In the genomic region with DNA sequence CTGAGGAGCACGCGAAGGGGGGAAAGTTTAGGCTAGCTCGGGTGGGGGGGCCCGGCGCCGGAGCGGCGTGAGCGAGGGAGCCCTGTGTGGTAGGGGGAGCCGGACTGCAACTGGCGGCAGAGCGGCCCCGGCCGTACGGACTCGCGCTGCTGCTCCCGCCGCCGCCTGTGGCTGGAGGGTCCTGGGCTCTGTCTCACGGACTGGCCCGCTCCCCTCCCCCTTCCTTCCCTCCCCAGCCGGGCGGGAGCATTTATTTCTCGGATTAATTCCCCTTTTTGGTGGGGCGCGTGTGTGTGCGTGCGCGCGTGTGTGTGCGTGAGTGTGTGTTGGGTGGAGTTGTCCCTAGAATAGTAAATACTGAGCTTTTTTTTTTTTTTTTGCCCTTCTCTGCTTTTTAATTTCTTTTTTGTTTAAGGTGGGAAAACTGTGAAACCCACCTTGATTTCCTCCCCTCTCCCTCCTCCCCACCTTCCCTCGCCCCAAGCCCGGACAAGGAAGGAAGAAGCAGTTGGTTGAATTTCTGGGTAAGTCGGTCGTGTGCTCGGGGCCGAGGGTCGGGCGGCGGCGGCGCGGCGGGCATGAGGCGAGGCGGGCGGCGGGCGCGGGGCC, we compare ENCODE assay signal across 7 mouse cellular contexts. TPM values are rescaled to one million over a fixed set of nuclear protein-coding genes. Genes with fewer than 3 reads are reported as not detected.
DNase-seq lines count a peak whose midpoint lies in the region; ATAC-seq and TF ChIP-seq lines count a peak whose summit lies in the region.

No protein-coding gene starts in this region.

- no peak for TF ChIP-seq EP300 in stomach, postnatal 0 days (optimal IDR thresholded peaks at IDR 0.05)

- peaks cover 19% of the 10 kb centered on the region for H3K4me1 ChIP-seq in testis, adult 2 months (ENCODE audit: control insufficient read depth, insufficient read depth, low read length)
- H3K4me1 ChIP-seq in forebrain, embryonic 14.5 days (ENCODE audit: control insufficient read depth, insufficient read depth, low read length) = peaks cover 6% of the 10 kb centered on the region
- peaks cover 50% of the 10 kb centered on the region for H3K4me1 ChIP-seq in liver, embryonic 13.5 days (replicated peaks)
- no peaks in the 10 kb centered on the region for H3K4me1 ChIP-seq in stomach, postnatal 0 days (replicated peaks; ENCODE audit: control insufficient read depth, insufficient read depth)

- peak overlapping the region; percentile 73 for H3K27ac ChIP-seq in testis, adult 2 months (ENCODE audit: control insufficient read depth, insufficient read depth, low read depth, low read length)
- H3K27ac ChIP-seq in forebrain, embryonic 14.5 days (ENCODE audit: low read depth, low read length) = peak overlapping the region; percentile 100
- H3K27ac ChIP-seq in liver, embryonic 13.5 days = peak overlapping the region; percentile 99
- peak overlapping the region; percentile 100 for H3K27ac ChIP-seq in stomach, postnatal 0 days (replicated peaks)

- H3K4me2 ChIP-seq in forebrain, embryonic 14.5 days (ENCODE audit: low read length) = peak overlapping the region; percentile 86
- H3K4me2 ChIP-seq in liver, embryonic 13.5 days = peak overlapping the region; percentile 94
- peak overlapping the region; percentile 63 for H3K4me2 ChIP-seq in stomach, postnatal 0 days (replicated peaks; ENCODE audit: low read depth)

- H3K36me3 ChIP-seq in testis, adult 2 months (ENCODE audit: control insufficient read depth, insufficient read depth, low read length) = no peaks in the 10 kb centered on the region
- H3K36me3 ChIP-seq in forebrain, embryonic 14.5 days (ENCODE audit: control insufficient read depth, insufficient read depth, low read length) = no peaks in the 10 kb centered on the region
- H3K36me3 ChIP-seq in liver, embryonic 13.5 days = peaks cover 10% of the 10 kb centered on the region
- no peaks in the 10 kb centered on the region for H3K36me3 ChIP-seq in stomach, postnatal 0 days (ENCODE audit: control insufficient read depth, insufficient read depth, low read length)

- no peak for TF ChIP-seq POLR2A in testis, adult 2 months (IDR thresholded peaks at IDR 0.05; ENCODE audit: control insufficient read depth, low read depth, low read length)

- no peaks in the 10 kb centered on the region for H3K27me3 ChIP-seq in testis, adult 2 months (ENCODE audit: control insufficient read depth, insufficient read depth, low read length)
- no peaks in the 10 kb centered on the region for H3K27me3 ChIP-seq in forebrain, embryonic 14.5 days (replicated peaks; ENCODE audit: control insufficient read depth, insufficient read depth, low read length)
- no peaks in the 10 kb centered on the region for H3K27me3 ChIP-seq in liver, embryonic 13.5 days
- no peaks in the 10 kb centered on the region for H3K27me3 ChIP-seq in stomach, postnatal 0 days (ENCODE audit: control insufficient read depth, insufficient read depth, low read length)

- no peak for TF ChIP-seq CTCF in testis, adult 2 months (IDR thresholded peaks at IDR 0.05; ENCODE audit: control insufficient read depth, insufficient read depth, insufficient replicate concordance, low read depth, low read length)
- TF ChIP-seq CTCF in stomach, postnatal 0 days (IDR thresholded peaks at IDR 0.05; ENCODE audit: low read depth) = no peak

- no peaks in the 10 kb centered on the region for H3K9me3 ChIP-seq in forebrain, embryonic 14.5 days (replicated peaks; ENCODE audit: control insufficient read depth, low read length)
- H3K9me3 ChIP-seq in liver, embryonic 13.5 days (replicated peaks) = no peaks in the 10 kb centered on the region
- no peaks in the 10 kb centered on the region for H3K9me3 ChIP-seq in stomach, postnatal 0 days (ENCODE audit: control insufficient read depth, low read length)

- 0% methylated on average over 39 of the region's 51 CpGs for WGBS in forebrain, embryonic 14.5 days
- under 1% methylated on average over 46 of the region's 51 CpGs for WGBS in liver, embryonic 13.5 days (ENCODE audit: insufficient replicate concordance)
- 2% methylated on average over 40 of the region's 51 CpGs for WGBS in stomach, postnatal 0 days

- H3K9ac ChIP-seq in forebrain, embryonic 14.5 days (ENCODE audit: low read length) = peak overlapping the region; percentile 98
- peak overlapping the region; percentile 100 for H3K9ac ChIP-seq in liver, embryonic 13.5 days
- H3K9ac ChIP-seq in stomach, postnatal 0 days (ENCODE audit: low read length) = peak overlapping the region; percentile 99

- no peak for DNase-seq in testis, postnatal 10 days (ENCODE audit: low spot score)
- peak; percentile 24 for DNase-seq in forebrain, embryonic 14.5 days (ENCODE audit: low spot score)
- no peak for DNase-seq in liver, embryonic 13.5 days
- no peak for DNase-seq in stomach, postnatal 0 days (ENCODE audit: low spot score)
- no peak for DNase-seq in embryo, embryonic 11 days
- no peak for DNase-seq in right cerebral cortex, postnatal 14 days

- peak; percentile 40 for ATAC-seq in forebrain, embryonic 14.5 days
- 0 out of 2 replicates have a peak, but pooled peaks have one; percentile 0 for ATAC-seq in liver, embryonic 13.5 days (ENCODE audit: low read depth)
- peak; percentile 1 for ATAC-seq in stomach, postnatal 0 days (ENCODE audit: low FRiP score, low TSS enrichment)

- peak overlapping the region; percentile 93 for H3K4me3 ChIP-seq in testis, adult 2 months (ENCODE audit: control insufficient read depth, low read depth, low read length)
- peak overlapping the region; percentile 93 for H3K4me3 ChIP-seq in forebrain, embryonic 14.5 days (ENCODE audit: low read depth, low read length)
- H3K4me3 ChIP-seq in liver, embryonic 13.5 days (replicated peaks) = peak overlapping the region; percentile 99
- peak overlapping the region; percentile 99 for H3K4me3 ChIP-seq in stomach, postnatal 0 days (ENCODE audit: low read depth, low read length)

RNA-seq across cellular contexts. Expression of a gene that starts 0.5 kb away (rescaled TPM):
- polyA plus RNA-seq in testis, adult 2 months (2012; rRNA removed) = 6.8 and 9.6 TPM in 2 replicates
- polyA plus RNA-seq in forebrain, embryonic 14.5 days (2014; fragmentation: Nextera tagmentation; extraction: Ambion mirVana) = 94.5 and 114 TPM in 2 replicates
- 51.4 and 71.1 TPM in 2 replicates for polyA plus RNA-seq in liver, embryonic 13.5 days (2015; fragmentation: Nextera tagmentation; extraction: Ambion mirVana)
- 20.9 and 21.4 TPM in 2 replicates for polyA plus RNA-seq in stomach, postnatal 0 days (2015; fragmentation: Nextera tagmentation; extraction: Ambion mirVana)

RNA-seq across cellular contexts. Expression of a gene that starts 50.4 kb away (rescaled TPM):
- polyA plus RNA-seq in testis, adult 2 months (2012; rRNA removed) = 14.9 and 23.4 TPM in 2 replicates
- polyA plus RNA-seq in forebrain, embryonic 14.5 days (2014; fragmentation: Nextera tagmentation; extraction: Ambion mirVana) = 39.2 and 44.0 TPM in 2 replicates
- 9.4 and 9.5 TPM in 2 replicates for polyA plus RNA-seq in liver, embryonic 13.5 days (2015; fragmentation: Nextera tagmentation; extraction: Ambion mirVana)
- polyA plus RNA-seq in stomach, postnatal 0 days (2015; fragmentation: Nextera tagmentation; extraction: Ambion mirVana) = 11.8 and 12.8 TPM in 2 replicates
